Mouse (Mus musculus) limb, embryonic 12.5 days (tissue): ENCODE data around the gene Gpr39. TPM values are rescaled to one million over a fixed set of nuclear protein-coding genes. Genes with fewer than 3 reads are reported as not detected.

Experiments used
- ATAC-seq: fragments of 200-750 bp; cut with Nextera tagmentation; 2 replicates; pipeline ENCODE4 v1.8.0; 2017; ENCODE audit warnings: low read depth, moderate TSS enrichment; ENCODE audit not compliant: insufficient number of reproducible peaks, insufficient read depth, low FRiP score, low TSS enrichment
- H3K27ac ChIP-seq: fragments of 300-500 bp; sonication (generic); 2 replicates; pipeline ENCODE4 v1.5.1; 2016; ENCODE audit warnings: mild to moderate bottlenecking, moderate library complexity
- H3K27me3 ChIP-seq: fragments of 300-500 bp; sonication (generic); 2 replicates; pipeline ENCODE4 v1.6.1; 2016; ENCODE audit warnings: mild to moderate bottlenecking, moderate library complexity
- H3K36me3 ChIP-seq: fragments of 300-500 bp; sonication (generic); 2 replicates; pipeline ENCODE4 v1.6.1; 2016; ENCODE audit warnings: mild to moderate bottlenecking, moderate library complexity
- H3K4me1 ChIP-seq: fragments of 300-500 bp; sonication (generic); replicated peaks from 2 replicates; pipeline ENCODE4 v1.6.1; 2016
- H3K4me2 ChIP-seq: fragments of 300-500 bp; sonication (generic); 2 replicates; pipeline ENCODE4 v1.6.1; 2016; ENCODE audit warnings: mild to moderate bottlenecking, moderate library complexity
- H3K4me3 ChIP-seq: fragments of 300-500 bp; sonication (generic); replicated peaks from 2 replicates; pipeline ENCODE4 v1.5.1; 2016; ENCODE audit warnings: mild to moderate bottlenecking
- H3K9ac ChIP-seq: fragments of 300-500 bp; sonication (generic); replicated peaks from 2 replicates; pipeline ENCODE4 v1.6.1; 2016; ENCODE audit warnings: mild to moderate bottlenecking, moderate library complexity
- H3K9me3 ChIP-seq: fragments of 300-500 bp; sonication (generic); 2 replicates; pipeline ENCODE4 v1.6.1; 2016; ENCODE audit warnings: mild to moderate bottlenecking, moderate library complexity
- WGBS: fragments of 180-500 bp; shearing (Covaris S2); methylation state at CpG from one replicate; pipeline ENCODE4 v1.1.7; 2016; 5-methylcytosine and 5-hydroxymethylcytosine counted together
- polyA plus RNA-seq: library from polyadenylated mRNA; unstranded; fragments of >200 nt; fragmentation: Nextera tagmentation; extraction: Ambion mirVana; gene quantifications from 2 replicates; pipeline ENCODE4 v1.2.1, GENCODE M21; 2016

Gpr39 gene
- polyA plus RNA-seq, 1 experiment from 2014 or later, result not detected

GRCm38 (mm10) chr1:125694338-125694737 is 17.5 kb downstream of the Gpr39 start:
- ATAC-seq, result no peak

GRCm38 (mm10) chr1:125701101-125701590 is 24.4 kb downstream of the Gpr39 start:
- H3K4me2 ChIP-seq, result no peak overlapping the region
- WGBS, result 88% methylated on average over 4 of the region's 4 CpGs
- no peaks in the 10 kb centered on the region for H3K27me3 ChIP-seq
- no peak overlapping the region for H3K9ac ChIP-seq
- ATAC-seq, result no peak
- no peaks in the 10 kb centered on the region for H3K9me3 ChIP-seq
- H3K4me3 ChIP-seq, result no peak overlapping the region
- no peaks in the 10 kb centered on the region for H3K4me1 ChIP-seq
- no peak overlapping the region for H3K27ac ChIP-seq
- H3K36me3 ChIP-seq, result no peaks in the 10 kb centered on the region

More at GRCm38 (mm10) chr1:125694338-125694737, 17.5 kb downstream of the Gpr39 start:
- H3K27ac ChIP-seq, result no peak overlapping the region
- no peaks in the 10 kb centered on the region for H3K9me3 ChIP-seq
- H3K27me3 ChIP-seq, result no peaks in the 10 kb centered on the region
- 80% methylated on average over 5 of the region's 5 CpGs for WGBS
- 0 out of 2 replicates have a peak, but pooled peaks cover 3% of the 10 kb centered on the region for H3K4me1 ChIP-seq
- H3K9ac ChIP-seq, result no peak overlapping the region
- no peak overlapping the region for H3K4me2 ChIP-seq
- no peaks in the 10 kb centered on the region for H3K36me3 ChIP-seq
- H3K4me3 ChIP-seq, result no peak overlapping the region

- H3K4me3 ChIP-seq, result no peak overlapping the region
- no peak overlapping the region for H3K4me2 ChIP-seq
- H3K9me3 ChIP-seq, result no peaks in the 10 kb centered on the region
- H3K27me3 ChIP-seq, result no peaks in the 10 kb centered on the region
- no peaks in the 10 kb centered on the region for H3K4me1 ChIP-seq
- ATAC-seq, result peak; percentile 13; the same call in 1 of the 2 replicates
- no peaks in the 10 kb centered on the region for H3K36me3 ChIP-seq
- H3K27ac ChIP-seq, result no peak overlapping the region
- no peak overlapping the region for H3K9ac ChIP-seq
- 71% methylated on average over 7 of the region's 7 CpGs for WGBS
These were observed 25.0 kb downstream of the Gpr39 start for GRCm38 (mm10) chr1:125701773-125702172.

- Histone ChIP-seq H3K9ac (no peak overlapping the region), H3K4me1 (no peaks in the 10 kb centered on the region), H3K9me3 (no peaks in the 10 kb centered on the region), H3K36me3 (no peaks in the 10 kb centered on the region), H3K4me2 (no peak overlapping the region), H3K4me3 (no peak overlapping the region), H3K27me3 (no peaks in the 10 kb centered on the region), H3K27ac (no peak overlapping the region)
- ATAC-seq, result no peak
- 86% methylated on average over 8 of the region's 8 CpGs for WGBS
These were observed 25.5 kb downstream of the Gpr39 start for GRCm38 (mm10) chr1:125702326-125702725.

- 79% methylated on average over 3 of the region's 3 CpGs for WGBS
- H3K27ac ChIP-seq, result no peak overlapping the region
- ATAC-seq, result no peak
These were observed 28.6 kb downstream of the Gpr39 start for GRCm38 (mm10) chr1:125705412-125705811.

GRCm38 (mm10) chr1:125715286-125715685 is 38.5 kb downstream of the Gpr39 start:
- H3K27me3 ChIP-seq, result no peaks in the 10 kb centered on the region
- no peak overlapping the region for H3K4me3 ChIP-seq
- ATAC-seq, result no peak
- H3K9me3 ChIP-seq, result no peaks in the 10 kb centered on the region
- WGBS, result 79% methylated on average over 3 of the region's 3 CpGs
- H3K9ac ChIP-seq, result no peak overlapping the region
- no peak overlapping the region for H3K4me2 ChIP-seq
- no peak overlapping the region for H3K27ac ChIP-seq
- H3K4me1 ChIP-seq, result no peaks in the 10 kb centered on the region
- no peaks in the 10 kb centered on the region for H3K36me3 ChIP-seq

More at GRCm38 (mm10) chr1:125705412-125705811, 28.6 kb downstream of the Gpr39 start:
- H3K4me3 ChIP-seq, result no peak overlapping the region
- H3K27me3 ChIP-seq, result no peaks in the 10 kb centered on the region
- H3K9ac ChIP-seq, result no peak overlapping the region
- H3K9me3 ChIP-seq, result no peaks in the 10 kb centered on the region
- no peak overlapping the region for H3K4me2 ChIP-seq
- no peaks in the 10 kb centered on the region for H3K36me3 ChIP-seq
- H3K4me1 ChIP-seq, result no peaks in the 10 kb centered on the region

GRCm38 (mm10) chr1:125716241-125716640 is 39.4 kb downstream of the Gpr39 start:
- Histone ChIP-seq H3K9ac (no peak overlapping the region), H3K27me3 (no peaks in the 10 kb centered on the region), H3K4me3 (no peak overlapping the region), H3K9me3 (no peaks in the 10 kb centered on the region), H3K27ac (no peak overlapping the region), H3K4me1 (no peaks in the 10 kb centered on the region), H3K4me2 (no peak overlapping the region), H3K36me3 (no peaks in the 10 kb centered on the region)
- no peak for ATAC-seq
- WGBS, result 84% methylated on average over 6 of the region's 6 CpGs

- Histone ChIP-seq H3K4me3 (no peak overlapping the region), H3K9me3 (no peaks in the 10 kb centered on the region), H3K9ac (no peak overlapping the region), H3K36me3 (no peaks in the 10 kb centered on the region), H3K27ac (no peak overlapping the region), H3K27me3 (no peaks in the 10 kb centered on the region), H3K4me1 (no peaks in the 10 kb centered on the region), H3K4me2 (no peak overlapping the region)
- ATAC-seq, result no peak
- 90% methylated on average over 5 of the region's 5 CpGs for WGBS
These were observed 41.1 kb downstream of the Gpr39 start for GRCm38 (mm10) chr1:125717906-125718305.

GRCm38 (mm10) chr1:125719127-125719526 is 42.3 kb downstream of the Gpr39 start:
- no peaks in the 10 kb centered on the region for H3K36me3 ChIP-seq
- WGBS, result 72% methylated on average over 6 of the region's 6 CpGs
- H3K4me1 ChIP-seq, result no peaks in the 10 kb centered on the region
- no peak overlapping the region for H3K4me2 ChIP-seq
- H3K4me3 ChIP-seq, result no peak overlapping the region
- no peak overlapping the region for H3K27ac ChIP-seq
- H3K9ac ChIP-seq, result no peak overlapping the region
- no peak for ATAC-seq
- no peaks in the 10 kb centered on the region for H3K9me3 ChIP-seq
- no peaks in the 10 kb centered on the region for H3K27me3 ChIP-seq

- no peak overlapping the region for H3K4me3 ChIP-seq
- ATAC-seq, result no peak
- no peaks in the 10 kb centered on the region for H3K36me3 ChIP-seq
- H3K4me1 ChIP-seq, result no peaks in the 10 kb centered on the region
- H3K9ac ChIP-seq, result no peak overlapping the region
- no peaks in the 10 kb centered on the region for H3K9me3 ChIP-seq
- WGBS, result 93% methylated on average over 12 of the region's 12 CpGs
- H3K27ac ChIP-seq, result no peak overlapping the region
- no peak overlapping the region for H3K4me2 ChIP-seq
- H3K27me3 ChIP-seq, result no peaks in the 10 kb centered on the region
These were observed 44.4 kb downstream of the Gpr39 start for GRCm38 (mm10) chr1:125721104-125721758.

- no peak overlapping the region for H3K27ac ChIP-seq
- H3K27me3 ChIP-seq, result no peaks in the 10 kb centered on the region
- H3K4me2 ChIP-seq, result no peak overlapping the region
- no peaks in the 10 kb centered on the region for H3K9me3 ChIP-seq
- H3K4me3 ChIP-seq, result no peak overlapping the region
- 85% methylated on average over 5 of the region's 5 CpGs for WGBS
- no peak overlapping the region for H3K9ac ChIP-seq
- no peak for ATAC-seq
- no peaks in the 10 kb centered on the region for H3K4me1 ChIP-seq
- H3K36me3 ChIP-seq, result no peaks in the 10 kb centered on the region
These were observed 47.5 kb downstream of the Gpr39 start for GRCm38 (mm10) chr1:125724304-125724703.
